Mouse (Mus musculus): Measurements from ENCODE around the gene Adgrl1. TPM values are rescaled to one million over a fixed set of nuclear protein-coding genes. Genes with fewer than 3 reads are reported as not detected.

Gene Adgrl1
- total RNA-seq, 2 experiments from 2014 or later: 48.7 to 60.4 TPM

DNA sequence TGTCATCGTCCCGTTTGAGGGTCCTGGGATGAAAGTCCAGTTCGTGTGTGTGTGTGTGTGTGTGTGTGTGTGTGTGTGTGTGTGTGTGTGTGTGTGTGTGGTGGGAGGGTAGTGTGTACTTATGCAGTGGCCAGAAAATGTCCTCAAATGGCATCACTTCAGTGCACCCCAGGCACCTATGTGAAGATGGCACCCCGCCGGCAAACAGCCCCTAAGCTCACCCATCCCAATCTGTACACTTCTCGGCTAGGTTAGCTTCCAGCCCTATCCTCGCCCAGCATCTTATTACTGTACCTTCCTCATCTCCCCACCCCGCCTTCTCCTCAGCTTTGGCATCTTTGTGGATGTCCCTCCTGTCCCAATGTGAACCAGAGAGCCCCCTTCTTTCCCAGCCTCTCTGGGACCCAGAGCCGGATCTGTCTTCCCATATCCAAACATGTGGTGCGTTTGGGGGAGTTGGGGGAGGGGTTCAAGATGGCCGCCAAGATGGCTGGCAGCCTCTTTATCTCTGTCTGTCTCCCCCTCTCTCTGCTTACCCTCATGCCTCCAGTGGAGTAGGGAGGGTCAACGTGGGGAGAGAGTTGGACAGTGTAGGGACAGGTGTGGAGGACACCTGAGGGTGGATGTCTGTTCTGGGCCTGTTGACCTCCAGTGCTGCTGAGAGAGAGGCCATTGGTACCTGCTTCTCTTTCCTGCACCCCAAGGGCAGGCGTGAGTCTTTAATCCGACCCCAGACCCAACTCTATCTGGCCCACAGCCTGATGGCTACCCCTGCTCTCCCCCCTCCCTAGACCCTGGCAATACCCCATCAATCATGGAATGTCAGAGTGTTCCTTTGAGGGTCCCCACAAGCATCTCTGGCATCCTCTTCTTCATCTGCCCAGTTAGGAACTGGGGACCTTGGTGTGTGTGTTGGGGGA, 1.9 kb downstream of the Adgrl1 start:
- DNase-seq: no peak

DNA sequence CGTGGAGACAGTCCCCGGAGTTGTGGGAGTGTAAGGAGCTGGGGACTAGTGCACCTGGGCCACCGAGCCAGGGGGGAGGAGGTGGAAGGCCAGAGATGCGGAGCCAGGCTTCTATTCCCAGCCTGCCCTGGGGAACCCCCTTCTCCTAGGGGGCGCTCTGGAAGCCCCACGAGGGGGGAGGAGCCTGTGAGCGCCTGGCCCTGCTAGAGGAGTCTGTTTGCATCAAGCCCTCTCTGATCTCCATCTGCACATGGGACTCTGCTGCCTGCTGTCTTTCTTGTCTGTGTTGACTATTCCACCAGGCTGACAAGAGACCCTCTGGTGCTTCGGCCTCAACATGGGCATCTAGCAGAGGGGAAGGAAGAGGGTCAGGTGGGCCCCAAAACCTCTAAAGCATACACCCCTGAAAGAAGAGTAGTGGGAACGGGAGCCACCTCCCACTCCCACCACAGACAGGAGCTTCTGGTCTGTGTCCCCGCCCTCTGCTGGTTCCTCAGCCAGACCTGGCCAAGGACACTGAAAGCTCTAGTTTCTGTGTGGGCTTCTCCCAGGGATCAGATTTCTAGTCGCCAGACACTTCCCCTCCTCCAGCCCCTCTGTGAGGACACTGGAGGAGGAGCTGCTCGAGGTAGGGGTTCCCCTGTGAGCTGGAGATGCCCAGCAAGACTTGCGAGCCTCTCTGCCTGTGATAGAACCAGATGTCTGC, 3.2 kb downstream of the Adgrl1 start:
- peak; percentile 54 for DNase-seq

DNA sequence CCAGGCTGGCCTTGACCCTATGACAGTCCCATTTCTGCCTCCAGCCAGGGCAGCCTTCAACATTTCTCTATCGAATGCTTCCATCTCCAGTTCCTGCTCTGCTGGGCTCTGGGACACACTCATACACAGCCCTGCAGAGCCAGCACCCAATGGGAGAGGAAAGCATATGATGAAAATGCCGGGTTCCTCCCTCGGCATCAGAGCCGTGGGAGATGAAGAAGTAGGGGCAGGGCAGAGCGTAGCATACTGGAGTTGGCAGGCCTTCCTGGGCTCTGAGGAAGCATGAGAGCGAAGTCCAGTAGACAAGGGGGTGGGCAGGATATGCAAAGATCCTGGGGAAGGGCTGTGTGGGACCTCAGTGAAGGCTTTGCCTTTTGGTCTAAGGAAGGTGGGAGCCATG, 8.7 kb downstream of the Adgrl1 start:
- no peak for DNase-seq

DNA sequence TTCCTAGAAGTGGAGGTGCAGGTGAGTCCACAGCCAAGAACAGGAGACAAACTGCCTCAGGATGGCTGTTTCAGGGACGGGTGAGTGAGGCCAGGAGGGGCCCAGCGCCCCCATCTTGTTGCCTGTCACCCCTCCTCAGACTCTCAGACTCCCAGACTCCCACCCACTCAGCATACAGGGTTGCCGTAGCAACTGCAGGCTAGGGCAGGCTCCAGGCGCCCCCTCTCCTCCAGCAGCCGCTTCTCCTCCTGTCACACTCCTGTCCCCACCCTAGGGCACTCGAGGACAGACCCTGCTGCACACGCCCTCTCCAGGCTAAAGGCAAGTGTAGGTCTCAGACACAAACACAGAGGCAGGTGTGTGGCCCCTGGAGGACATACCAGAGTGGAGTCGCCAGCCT, 9.4 kb downstream of the Adgrl1 start:
- no peak for DNase-seq

DNA sequence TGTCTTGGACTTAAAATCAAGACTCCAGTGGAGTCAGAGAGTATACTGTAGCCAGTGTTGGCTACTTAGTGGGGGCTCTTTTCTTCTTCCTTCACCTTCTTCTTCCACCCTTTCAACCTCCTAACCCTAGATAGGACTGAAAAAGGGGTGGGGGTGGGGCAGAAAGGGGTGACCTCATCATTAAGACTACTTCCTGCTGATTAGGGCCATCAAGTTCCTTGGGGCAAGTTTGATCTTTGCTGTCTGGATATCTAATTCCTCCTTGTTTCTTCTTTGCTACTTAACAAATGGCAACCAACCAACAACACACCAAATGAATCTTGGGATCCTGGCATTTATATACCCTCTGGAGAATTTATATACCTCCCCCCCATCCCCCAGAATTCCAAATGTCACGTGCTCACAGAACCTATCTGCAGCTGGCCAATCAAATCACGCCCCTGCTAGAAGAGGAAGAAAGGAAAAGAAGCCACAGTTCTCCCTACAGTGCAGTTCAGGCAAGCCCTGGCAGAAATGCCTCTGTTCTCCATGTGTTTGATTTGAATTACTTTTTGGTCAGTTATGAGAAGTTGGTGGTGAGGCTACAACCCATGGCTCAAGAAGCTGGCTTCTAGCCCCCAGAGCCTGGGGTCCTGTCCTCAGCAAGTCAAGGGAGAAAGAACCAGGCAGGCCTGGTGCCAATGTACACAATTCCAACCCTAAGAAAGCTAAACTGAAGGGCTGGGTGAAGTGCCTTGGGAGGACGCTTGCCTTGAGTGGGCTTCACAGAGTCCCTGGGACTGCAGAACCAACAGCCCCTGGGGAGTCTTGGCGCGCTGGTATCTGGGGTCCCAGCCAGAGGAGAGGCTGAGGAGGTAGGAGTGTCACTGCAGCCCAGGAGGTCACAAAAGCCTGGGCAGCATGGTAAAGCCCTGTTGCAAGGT, 12.2 kb downstream of the Adgrl1 start:
- no peak for DNase-seq

DNA sequence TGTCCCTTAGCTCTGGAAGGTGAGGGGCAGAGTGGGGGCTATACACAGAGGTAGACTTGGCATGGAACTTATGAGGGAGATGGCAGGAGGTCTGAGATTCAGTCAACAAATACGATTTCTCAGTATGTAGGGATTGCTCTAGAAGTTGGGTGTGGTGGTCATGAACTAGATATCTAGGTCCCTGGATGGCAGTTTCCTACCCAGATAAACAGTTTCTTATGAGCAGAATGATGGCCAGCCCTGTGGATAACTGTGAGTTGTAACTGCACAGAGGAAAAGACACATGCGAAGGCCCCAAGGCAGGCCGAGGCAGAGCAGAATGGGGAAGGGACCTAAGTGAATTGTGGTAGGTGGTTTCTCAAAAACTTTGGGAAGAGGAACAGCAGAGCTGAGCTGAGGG, 14.3 kb downstream of the Adgrl1 start:
- DNase-seq: no peak

DNA sequence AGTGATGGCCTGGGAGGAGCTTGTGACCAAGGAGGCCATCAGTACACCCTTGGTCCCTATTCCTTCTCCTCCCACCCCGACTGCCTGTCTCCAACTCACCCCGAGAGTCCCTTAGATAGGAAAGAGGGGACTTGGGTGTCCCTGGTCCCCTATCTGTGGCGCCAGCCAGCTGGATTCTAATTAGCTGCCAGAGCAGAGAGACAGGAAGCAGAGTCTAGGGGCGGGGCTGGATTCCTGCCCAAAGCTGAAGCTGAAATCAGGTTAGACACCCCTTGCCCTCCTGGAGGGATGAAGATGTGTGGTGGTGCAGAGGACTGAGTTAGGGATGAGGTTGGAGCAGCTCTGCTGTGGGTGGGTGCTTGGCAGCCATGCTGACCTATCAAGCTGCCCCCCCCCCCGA, 15.0 kb downstream of the Adgrl1 start:
- DNase-seq: no peak

DNA sequence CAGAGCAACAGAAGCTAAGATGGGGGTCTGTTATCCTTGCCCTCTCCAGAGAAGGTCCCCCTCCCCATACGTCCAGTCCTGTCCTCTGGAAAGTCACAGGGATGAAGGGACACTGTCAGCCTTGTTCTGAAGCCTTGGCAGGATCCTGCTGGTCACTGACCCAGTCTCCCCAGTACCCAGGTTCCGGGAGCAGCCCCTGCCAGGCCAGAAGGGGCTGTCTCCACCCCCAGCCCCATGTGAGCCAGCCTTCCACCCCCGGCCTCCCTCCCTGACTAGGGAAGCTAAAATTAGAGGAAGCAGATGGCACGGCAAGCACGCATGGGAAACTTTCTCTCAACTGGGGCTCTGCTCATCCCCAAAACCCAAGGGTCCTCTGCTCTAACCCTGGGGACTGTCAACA, 16.1 kb downstream of the Adgrl1 start:
- no peak for DNase-seq

DNA sequence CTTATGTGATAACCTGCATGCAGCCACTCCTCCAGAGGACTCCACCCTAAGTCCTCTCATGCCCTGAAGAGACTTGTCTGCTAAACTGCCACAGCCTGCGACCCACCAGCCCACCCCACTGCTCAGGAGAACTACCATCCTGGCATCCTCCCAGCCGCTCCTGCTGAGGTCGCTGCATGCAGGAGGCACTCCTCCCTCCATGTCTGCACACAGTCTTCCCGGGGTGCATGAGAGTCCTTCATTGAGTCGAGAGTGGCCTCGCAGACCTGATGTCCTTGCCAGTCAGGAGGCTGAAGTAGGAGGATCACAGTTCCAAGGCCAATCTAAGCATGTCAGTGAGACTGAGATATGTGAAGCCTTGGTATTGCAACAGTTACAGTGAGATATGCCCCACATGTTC, 17.7 kb downstream of the Adgrl1 start:
- DNase-seq: peak; percentile 60

DNA sequence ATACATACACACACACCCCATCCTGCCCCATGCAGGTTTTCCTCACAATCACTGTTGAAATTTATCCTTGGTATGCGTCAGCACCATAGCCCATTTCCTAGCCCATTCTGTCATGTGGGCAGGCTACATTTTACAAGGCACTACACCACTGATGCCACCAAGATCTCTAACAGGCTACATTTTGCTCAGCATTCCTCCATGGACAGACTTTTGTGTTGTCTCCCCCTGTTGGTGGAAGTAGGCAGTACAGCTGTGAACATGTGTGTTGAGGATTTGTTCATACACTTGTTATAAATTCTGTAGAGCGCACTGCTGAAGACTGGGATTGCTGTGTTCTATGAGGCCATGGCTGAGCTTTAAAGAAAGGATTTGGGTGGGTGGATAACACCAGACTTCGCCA, 21.7 kb downstream of the Adgrl1 start:
- peak; percentile 90 for DNase-seq

DNA sequence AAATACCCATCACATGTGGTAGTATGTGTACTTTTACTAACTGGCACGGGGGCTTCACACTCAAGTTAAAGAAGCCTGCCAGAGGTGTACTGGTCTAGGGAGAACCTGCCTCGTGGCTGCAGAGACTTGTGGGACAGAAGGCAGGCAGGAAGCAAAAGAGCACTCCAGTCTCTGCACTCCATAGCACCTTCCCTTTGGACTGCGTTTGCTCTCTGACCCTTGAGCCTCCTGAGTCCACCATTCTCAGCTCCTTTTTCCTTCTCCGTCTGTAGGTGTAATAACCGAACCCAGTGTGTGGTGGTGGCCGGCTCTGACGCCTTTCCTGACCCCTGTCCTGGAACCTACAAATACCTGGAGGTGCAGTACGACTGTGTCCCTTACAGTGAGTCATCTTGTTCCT, 22.8 kb downstream of the Adgrl1 start:
- no peak for DNase-seq

DNA sequence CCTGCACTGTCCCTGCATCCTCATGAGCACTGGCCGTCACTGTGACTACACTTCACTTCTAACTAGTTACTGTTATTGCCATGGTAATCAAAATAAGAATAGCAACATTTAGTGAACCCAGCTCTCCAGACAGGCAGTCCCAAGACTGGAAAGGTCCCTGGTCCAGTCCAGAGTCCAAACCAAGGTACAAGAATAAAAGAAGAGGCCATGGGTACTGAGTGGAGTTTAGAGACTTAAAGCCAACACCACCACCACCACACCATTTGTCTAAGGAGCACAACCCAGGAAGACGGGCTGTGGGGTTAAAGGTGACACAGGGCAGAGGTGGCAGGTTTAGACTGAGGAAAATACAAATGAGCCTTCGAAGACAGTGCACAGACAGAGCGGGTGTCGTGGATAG, 24.7 kb downstream of the Adgrl1 start:
- DNase-seq: no peak

DNA sequence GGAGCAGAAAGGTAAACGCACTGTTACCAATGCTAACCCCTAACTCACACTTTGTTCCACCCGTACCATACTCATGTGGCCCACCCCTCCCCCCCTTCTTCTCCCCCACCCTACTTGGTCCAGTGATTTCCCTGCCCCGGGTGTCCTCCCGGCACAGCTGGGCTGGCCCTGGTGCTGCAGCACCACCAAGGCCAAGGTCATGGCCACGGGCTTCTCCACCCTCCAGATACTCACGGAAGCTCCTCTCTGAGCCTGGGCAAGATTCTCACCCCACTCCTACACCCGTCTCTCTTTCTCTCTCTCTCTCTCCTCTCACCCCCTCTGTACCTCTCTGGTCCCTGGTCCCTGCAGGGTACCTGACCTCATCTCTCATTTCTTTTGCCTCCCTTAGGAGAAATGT, 26.4 kb downstream of the Adgrl1 start:
- DNase-seq: peak; percentile 77

DNA sequence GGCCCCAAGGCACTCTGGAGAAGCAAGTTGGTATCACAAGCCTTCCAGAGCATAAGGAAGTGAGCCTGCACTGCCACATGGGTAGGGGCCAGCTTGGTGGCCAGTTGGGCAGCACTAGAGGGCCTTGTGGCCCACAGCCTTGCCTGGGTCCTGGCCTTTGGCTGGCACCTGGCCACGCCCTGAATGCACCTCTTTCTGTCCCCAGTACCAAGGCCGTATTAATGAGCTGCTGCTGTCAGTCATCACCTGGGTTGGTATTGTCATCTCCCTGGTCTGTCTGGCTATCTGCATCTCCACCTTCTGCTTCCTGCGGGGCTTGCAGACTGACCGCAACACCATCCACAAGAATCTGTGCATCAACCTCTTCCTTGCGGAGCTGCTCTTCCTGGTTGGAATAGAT, 34.3 kb downstream of the Adgrl1 start:
- DNase-seq: no peak

DNA sequence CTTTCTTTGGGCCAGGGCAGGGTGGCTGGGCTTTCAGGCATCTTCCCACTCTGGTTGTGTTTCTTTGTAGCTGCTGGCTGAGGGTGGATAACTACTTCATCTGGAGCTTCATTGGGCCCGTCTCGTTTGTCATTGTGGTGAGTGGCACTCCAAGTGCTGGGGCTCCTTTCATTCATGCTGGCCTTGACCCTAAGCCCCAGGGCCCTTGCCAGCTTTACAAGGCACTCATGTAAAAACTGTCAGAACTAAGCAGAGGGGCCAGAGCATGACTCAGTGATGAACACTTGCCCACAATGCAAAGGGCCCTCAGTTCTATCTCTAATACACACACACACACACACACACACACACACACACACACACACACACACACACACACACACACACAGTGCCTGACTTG, 35.1 kb downstream of the Adgrl1 start:
- no peak for DNase-seq

DNA sequence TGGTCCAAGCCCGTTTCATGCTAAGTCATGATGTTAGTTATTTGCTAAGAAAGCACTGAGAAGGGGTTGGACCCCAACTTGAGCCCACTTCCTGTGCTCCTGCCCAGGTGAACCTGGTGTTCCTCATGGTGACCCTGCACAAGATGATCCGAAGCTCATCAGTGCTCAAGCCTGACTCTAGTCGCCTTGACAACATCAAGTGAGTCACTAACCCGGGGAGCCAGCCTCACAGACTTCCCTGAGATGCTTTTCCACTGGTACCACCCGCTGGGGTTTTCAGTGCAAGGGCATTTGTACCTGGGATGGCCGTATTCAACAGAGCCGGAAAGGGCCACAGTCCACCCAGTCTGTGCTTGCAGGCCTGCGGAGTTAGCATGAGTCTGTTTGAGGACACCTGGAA, 35.5 kb downstream of the Adgrl1 start:
- no peak for DNase-seq

DNA sequence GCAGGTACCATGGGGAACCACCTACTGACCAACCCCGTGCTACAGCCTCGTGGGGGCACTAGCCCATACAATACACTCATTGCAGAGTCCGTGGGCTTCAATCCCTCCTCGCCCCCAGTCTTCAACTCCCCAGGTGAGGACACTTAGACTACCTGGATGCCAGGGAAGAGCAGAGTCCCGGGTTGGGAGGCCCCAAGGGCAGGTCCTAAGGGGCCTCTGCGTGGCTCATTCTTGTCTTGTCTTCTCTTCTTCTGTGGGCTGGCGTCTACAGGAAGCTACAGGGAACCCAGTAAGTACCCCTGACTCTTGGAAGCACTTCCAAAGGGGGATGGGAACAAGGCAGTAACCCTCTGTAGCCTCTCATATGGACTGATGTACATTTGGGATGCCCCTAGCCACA, 37.7 kb downstream of the Adgrl1 start:
- DNase-seq: no peak

DNA sequence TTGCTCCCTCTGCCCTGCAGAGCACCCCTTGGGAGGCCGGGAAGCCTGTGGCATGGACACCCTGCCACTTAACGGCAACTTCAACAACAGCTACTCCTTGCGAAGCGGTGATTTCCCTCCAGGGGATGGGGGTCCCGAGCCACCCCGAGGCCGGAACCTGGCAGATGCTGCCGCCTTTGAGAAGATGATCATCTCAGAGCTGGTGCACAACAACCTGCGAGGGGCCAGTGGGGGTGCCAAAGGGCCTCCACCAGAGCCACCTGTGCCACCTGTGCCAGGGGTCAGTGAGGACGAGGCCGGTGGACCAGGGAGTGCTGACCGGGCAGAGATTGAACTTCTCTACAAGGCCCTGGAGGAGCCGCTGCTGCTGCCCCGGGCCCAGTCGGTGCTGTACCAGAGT, 38.4 kb downstream of the Adgrl1 start:
- no peak for DNase-seq

DNA sequence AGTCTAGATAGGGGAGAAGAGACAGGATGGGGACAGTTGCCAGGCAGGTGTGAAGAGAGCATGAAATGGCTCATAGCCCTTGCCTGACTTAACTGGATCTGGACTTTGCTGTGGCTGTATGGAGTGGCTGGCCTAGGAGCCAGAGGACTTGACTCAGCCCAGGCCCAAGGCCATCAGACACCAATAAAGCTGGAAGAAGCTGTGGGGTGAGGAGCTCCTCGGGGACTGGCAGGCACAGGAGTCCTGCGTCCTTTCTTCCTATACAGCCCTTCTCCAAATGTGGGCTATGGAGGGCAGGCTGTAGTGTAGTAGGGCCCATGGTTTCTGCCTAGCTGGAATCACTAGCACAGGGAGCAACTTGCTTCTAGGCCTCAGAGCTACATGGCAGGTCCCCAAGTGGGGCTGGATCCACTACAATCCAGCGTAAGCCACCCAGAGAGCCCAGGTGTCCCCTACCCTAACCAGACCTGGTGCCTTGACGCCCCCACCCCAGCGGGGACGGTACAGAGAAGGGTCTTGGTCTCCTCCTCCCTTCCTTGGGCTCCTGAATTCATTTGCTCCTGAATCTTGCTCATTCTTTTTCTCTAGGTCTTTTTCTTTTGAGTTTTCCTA, 41.3 kb downstream of the Adgrl1 start:
- DNase-seq: no peak

DNA sequence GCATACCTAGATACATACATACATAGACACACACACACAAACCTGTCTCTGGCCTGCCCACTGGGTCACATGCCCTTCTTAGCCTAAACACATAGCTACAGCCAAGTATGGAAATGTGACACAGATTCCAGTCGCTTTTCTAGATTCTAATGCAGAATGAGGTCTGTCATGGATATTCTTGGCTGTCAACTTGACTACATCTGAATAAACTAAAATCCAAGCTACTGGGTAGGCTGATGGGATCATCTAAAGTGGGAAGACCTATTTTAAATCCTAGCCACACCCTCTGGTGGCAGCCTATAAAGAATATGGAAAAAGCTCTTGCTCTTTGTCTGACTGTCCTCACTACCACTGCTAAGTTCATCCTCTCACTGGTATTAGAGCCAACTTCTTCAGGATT, 42.5 kb downstream of the Adgrl1 start:
- no peak for DNase-seq

DNA sequence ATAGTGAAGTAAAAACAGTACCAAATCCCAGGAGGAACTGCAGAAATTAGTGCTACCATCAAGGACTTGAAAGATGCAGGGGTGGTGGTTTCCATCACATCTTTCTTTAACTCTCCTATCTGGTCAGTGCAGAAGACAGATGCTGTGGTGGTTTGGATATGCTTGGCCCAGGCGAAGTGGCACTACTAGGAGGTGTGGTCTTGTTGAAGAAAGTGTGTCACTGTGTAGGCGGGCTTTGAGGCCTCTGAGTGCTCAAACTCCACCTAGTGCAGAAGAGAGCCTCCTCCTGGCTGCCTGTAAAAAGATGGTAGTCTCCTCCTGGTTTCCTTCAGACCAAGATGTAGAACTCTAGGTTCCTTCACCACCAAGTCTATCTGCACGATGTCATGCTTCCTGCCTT, 45.6 kb downstream of the Adgrl1 start:
- DNase-seq: no peak

DNA sequence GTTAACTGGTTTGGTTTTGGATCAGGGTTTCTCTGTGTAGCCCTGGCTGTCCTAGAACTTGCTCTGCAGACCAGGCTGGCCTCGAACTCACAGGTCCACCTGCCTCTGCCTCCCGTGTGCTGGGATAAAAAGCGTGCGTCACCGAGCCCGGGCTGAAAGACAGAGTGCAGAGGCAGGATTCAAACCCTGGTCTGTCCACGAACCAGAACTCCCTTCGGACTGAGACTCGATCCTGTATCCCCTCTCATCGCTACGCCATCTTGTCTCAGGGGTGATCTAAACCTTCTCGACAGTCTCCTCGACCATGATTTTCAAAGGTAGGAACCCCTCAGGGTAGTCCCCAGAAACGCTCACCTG, 54.8 kb downstream of the Adgrl1 start:
- no peak for DNase-seq
